Mouse (Mus musculus) neural tube, embryonic 13.5 days (tissue): Measurements from ENCODE around the gene Dlg1. TPM values are rescaled to one million over a fixed set of nuclear protein-coding genes. Genes with fewer than 3 reads are reported as not detected.
A peak's percentile ranks its signal among the peaks of the same experiment; 100 is the strongest.

ENCODE experiments used
- ATAC-seq: fragments of 200-750 bp; cut with Nextera tagmentation; 2 replicates; pipeline ENCODE4 v1.8.0; 2017; ENCODE audit warnings: low read depth, mild to moderate bottlenecking, moderate TSS enrichment, moderate library complexity
- H3K27ac ChIP-seq: fragments of 300-500 bp; sonication (generic); replicated peaks from 2 replicates; pipeline ENCODE4 v1.5.1; 2015; ENCODE audit warnings: moderate library complexity, mild to moderate bottlenecking, inconsistent platforms
- H3K27me3 ChIP-seq: fragments of 300-500 bp; sonication (generic); 2 replicates; pipeline ENCODE4 v1.6.1; 2015; ENCODE audit warnings: mild to moderate bottlenecking, inconsistent platforms
- H3K36me3 ChIP-seq: fragments of 300-500 bp; sonication (generic); 2 replicates; pipeline ENCODE4 v1.6.1; 2015; ENCODE audit warnings: mild to moderate bottlenecking, inconsistent platforms
- H3K4me1 ChIP-seq: fragments of 300-500 bp; sonication (generic); replicated peaks from 2 replicates; pipeline ENCODE4 v1.6.1; 2015; ENCODE audit warnings: inconsistent platforms
- H3K4me2 ChIP-seq: fragments of 300-500 bp; sonication (generic); 2 replicates; pipeline ENCODE4 v1.6.1; 2015; ENCODE audit warnings: inconsistent platforms, mild to moderate bottlenecking, moderate library complexity
- H3K4me3 ChIP-seq: fragments of 300-500 bp; sonication (generic); 2 replicates; pipeline ENCODE4 v1.5.1; 2015; ENCODE audit warnings: mild to moderate bottlenecking, inconsistent platforms
- H3K9ac ChIP-seq: fragments of 300-500 bp; sonication (generic); 2 replicates; pipeline ENCODE4 v1.6.1; 2015; ENCODE audit warnings: moderate library complexity, mild to moderate bottlenecking, inconsistent platforms
- H3K9me3 ChIP-seq: fragments of 300-500 bp; sonication (generic); 2 replicates; pipeline ENCODE4 v1.6.1; 2016; ENCODE audit warnings: inconsistent platforms
- WGBS: fragments of 180-500 bp; shearing (Covaris S2); methylation state at CpG from one replicate; pipeline ENCODE4 v1.1.7; 2015; 5-methylcytosine and 5-hydroxymethylcytosine counted together
- polyA plus RNA-seq: library from polyadenylated mRNA; unstranded; fragments of >200 nt; fragmentation: Nextera tagmentation; extraction: Ambion mirVana; gene quantifications from 2 replicates; pipeline ENCODE4 v1.2.1, GENCODE M21; 2015

Dlg1 gene
- polyA plus RNA-seq, 1 experiment from 2014 or later, result 13.7 TPM

- Histone ChIP-seq H3K4me3 (no peak overlapping the region), H3K9ac (no peak overlapping the region), H3K36me3 (no peaks in the 10 kb centered on the region), H3K4me2 (no peak overlapping the region), H3K27me3 (0 out of 2 replicates have a peak, but pooled peaks cover 14% of the 10 kb centered on the region), H3K27ac (no peak overlapping the region), H3K4me1 (peaks cover 4% of the 10 kb centered on the region; the same call in 1 of the 2 replicates), H3K9me3 (no peaks in the 10 kb centered on the region)
- ATAC-seq, result no peak
- WGBS, result 69% methylated on average over 6 of the region's 6 CpGs
Measured at GRCm38 (mm10) chr16:31658539-31659334, 4.5 kb upstream of the Dlg1 start.

- peaks cover 5% of the 10 kb centered on the region for H3K4me1 ChIP-seq
- WGBS, result 85% methylated on average over 5 of the region's 5 CpGs
- no peak overlapping the region for H3K9ac ChIP-seq
- H3K9me3 ChIP-seq, result no peaks in the 10 kb centered on the region
- no peak overlapping the region for H3K27ac ChIP-seq
- no peak overlapping the region for H3K4me3 ChIP-seq
- no peak overlapping the region for H3K4me2 ChIP-seq
- H3K27me3 ChIP-seq, result 0 out of 2 replicates have a peak, but pooled peaks cover 14% of the 10 kb centered on the region
- no peaks in the 10 kb centered on the region for H3K36me3 ChIP-seq
- ATAC-seq, result no peak
Measured at GRCm38 (mm10) chr16:31659453-31659852, 3.8 kb upstream of the Dlg1 start.

- ATAC-seq, result no peak
- H3K9ac ChIP-seq, result peak overlapping the region; percentile 83
- H3K27ac ChIP-seq, result peak overlapping the region; percentile 92
- 13% methylated on average over 22 of the region's 22 CpGs for WGBS
- H3K4me1 ChIP-seq, result peaks cover 27% of the 10 kb centered on the region
- peak overlapping the region; percentile 74 for H3K4me2 ChIP-seq
- H3K4me3 ChIP-seq, result peak overlapping the region; percentile 87
- no peaks in the 10 kb centered on the region for H3K9me3 ChIP-seq
- H3K27me3 ChIP-seq, result 0 out of 2 replicates have a peak, but pooled peaks cover 14% of the 10 kb centered on the region
- peaks cover 11% of the 10 kb centered on the region for H3K36me3 ChIP-seq
Measured at GRCm38 (mm10) chr16:31662556-31663378, 476 bp upstream of the Dlg1 start.

DNA sequence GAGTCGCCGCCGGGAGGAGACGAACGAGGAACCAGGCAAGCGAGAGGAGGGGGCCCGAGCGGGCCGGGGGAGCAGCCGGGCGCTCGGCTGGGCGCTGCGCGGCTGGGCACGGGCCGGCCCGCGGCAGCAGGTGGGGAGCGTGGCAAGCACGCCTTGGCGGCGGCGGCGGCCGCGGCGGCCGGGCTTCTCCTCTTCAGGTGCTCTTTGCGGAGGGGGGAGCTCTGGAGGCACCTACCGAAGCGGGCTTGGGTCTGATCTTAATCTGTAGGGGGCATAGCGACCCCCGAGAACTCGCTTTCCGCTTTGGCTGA is 999 bp downstream of the Dlg1 start:
- H3K4me3 ChIP-seq, result peak overlapping the region; percentile 87
- H3K9me3 ChIP-seq, result no peaks in the 10 kb centered on the region
- H3K4me2 ChIP-seq, result peak overlapping the region; percentile 74
- H3K4me1 ChIP-seq, result peaks cover 27% of the 10 kb centered on the region
- H3K9ac ChIP-seq, result peak overlapping the region; percentile 83
- peak; percentile 79 for ATAC-seq
- 0 out of 2 replicates have a peak, but pooled peaks cover 14% of the 10 kb centered on the region for H3K27me3 ChIP-seq
- WGBS, result 0% methylated on average over 28 of the region's 36 CpGs
- H3K27ac ChIP-seq, result peak overlapping the region; percentile 92
- peaks cover 11% of the 10 kb centered on the region for H3K36me3 ChIP-seq

DNA sequence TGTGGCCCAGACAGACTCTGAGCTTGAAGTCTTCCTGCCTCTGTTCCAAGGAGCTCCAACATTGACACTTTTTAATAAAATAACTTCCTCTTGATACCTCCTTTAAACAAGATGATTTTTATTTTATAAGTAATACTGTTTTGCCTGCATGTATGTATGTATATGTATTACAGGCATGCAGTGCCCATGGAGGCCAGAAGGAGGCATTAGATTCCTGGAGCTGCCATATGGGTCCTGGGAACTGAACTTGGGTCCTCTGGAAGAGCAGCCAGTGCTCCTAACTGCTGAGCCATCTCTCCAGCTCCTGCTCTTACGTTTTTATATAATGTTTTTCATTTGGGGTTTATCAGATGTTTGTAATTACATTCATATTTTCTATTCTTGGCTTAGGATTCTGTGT is 9.0 kb downstream of the Dlg1 start:
- no peak for ATAC-seq
- no peak overlapping the region for H3K4me2 ChIP-seq
- H3K4me3 ChIP-seq, result no peak overlapping the region
- no peak overlapping the region for H3K9ac ChIP-seq
- H3K36me3 ChIP-seq, result 0 out of 2 replicates have a peak, but pooled peaks cover 9% of the 10 kb centered on the region
- WGBS, result 100% methylated on average over 1 of the region's 1 CpGs
- H3K4me1 ChIP-seq, result no peaks in the 10 kb centered on the region; the same call in 1 of the 2 replicates
- H3K27ac ChIP-seq, result no peak overlapping the region
- no peaks in the 10 kb centered on the region for H3K9me3 ChIP-seq
- H3K27me3 ChIP-seq, result no peaks in the 10 kb centered on the region

- Histone ChIP-seq H3K36me3 (0 out of 2 replicates have a peak, but pooled peaks cover 2% of the 10 kb centered on the region), H3K9me3 (no peaks in the 10 kb centered on the region), H3K4me3 (no peak overlapping the region), H3K9ac (no peak overlapping the region), H3K27ac (no peak overlapping the region), H3K4me2 (no peak overlapping the region), H3K27me3 (no peaks in the 10 kb centered on the region), H3K4me1 (no peaks in the 10 kb centered on the region)
- WGBS, result 88% methylated on average over 4 of the region's 4 CpGs
- ATAC-seq, result no peak
Measured at GRCm38 (mm10) chr16:31677463-31677862, 14.2 kb downstream of the Dlg1 start.

DNA sequence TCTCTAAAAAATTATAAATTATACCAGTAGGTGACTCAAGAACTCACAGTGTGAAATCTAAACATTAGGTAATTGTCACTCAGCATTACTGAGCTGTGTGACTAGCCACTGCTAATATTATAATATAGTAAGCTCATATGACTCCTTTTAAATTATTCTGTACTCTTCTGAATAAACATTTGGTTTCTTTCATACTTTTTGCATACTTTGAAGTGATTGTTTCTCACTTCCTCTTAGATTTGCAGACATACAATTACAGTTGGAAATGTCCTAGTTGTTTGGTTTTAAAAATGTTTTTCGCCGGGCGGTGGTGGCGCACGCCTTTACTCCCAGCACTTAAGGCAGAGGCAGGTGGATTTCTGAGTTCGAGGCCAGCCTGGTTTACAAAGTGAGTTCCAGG is 19.0 kb downstream of the Dlg1 start:
- no peak overlapping the region for H3K9ac ChIP-seq
- no peaks in the 10 kb centered on the region for H3K9me3 ChIP-seq
- ATAC-seq, result no peak
- H3K4me2 ChIP-seq, result no peak overlapping the region
- H3K27ac ChIP-seq, result no peak overlapping the region
- H3K27me3 ChIP-seq, result no peaks in the 10 kb centered on the region
- H3K36me3 ChIP-seq, result 0 out of 2 replicates have a peak, but pooled peaks cover 4% of the 10 kb centered on the region
- WGBS, result 95% methylated on average over 6 of the region's 6 CpGs
- H3K4me1 ChIP-seq, result no peaks in the 10 kb centered on the region
- no peak overlapping the region for H3K4me3 ChIP-seq

- 86% methylated on average over 9 of the region's 9 CpGs for WGBS
- Histone ChIP-seq H3K27ac (no peak overlapping the region), H3K4me2 (no peak overlapping the region), H3K4me3 (no peak overlapping the region), H3K27me3 (no peaks in the 10 kb centered on the region), H3K9me3 (no peaks in the 10 kb centered on the region), H3K4me1 (no peaks in the 10 kb centered on the region), H3K9ac (no peak overlapping the region), H3K36me3 (0 out of 2 replicates have a peak, but pooled peaks cover 4% of the 10 kb centered on the region)
- ATAC-seq, result no peak
Measured at GRCm38 (mm10) chr16:31683670-31684430, 20.6 kb downstream of the Dlg1 start.

- no peak overlapping the region for H3K27ac ChIP-seq
- no peak overlapping the region for H3K9ac ChIP-seq
- WGBS, result 90% methylated on average over 4 of the region's 4 CpGs
- H3K27me3 ChIP-seq, result no peaks in the 10 kb centered on the region
- no peak overlapping the region for H3K4me2 ChIP-seq
- no peak for ATAC-seq
- 0 out of 2 replicates have a peak, but pooled peaks cover 4% of the 10 kb centered on the region for H3K36me3 ChIP-seq
- H3K4me3 ChIP-seq, result no peak overlapping the region
- no peaks in the 10 kb centered on the region for H3K9me3 ChIP-seq
- H3K4me1 ChIP-seq, result no peaks in the 10 kb centered on the region
Measured at GRCm38 (mm10) chr16:31684771-31685170, 21.5 kb downstream of the Dlg1 start.

DNA sequence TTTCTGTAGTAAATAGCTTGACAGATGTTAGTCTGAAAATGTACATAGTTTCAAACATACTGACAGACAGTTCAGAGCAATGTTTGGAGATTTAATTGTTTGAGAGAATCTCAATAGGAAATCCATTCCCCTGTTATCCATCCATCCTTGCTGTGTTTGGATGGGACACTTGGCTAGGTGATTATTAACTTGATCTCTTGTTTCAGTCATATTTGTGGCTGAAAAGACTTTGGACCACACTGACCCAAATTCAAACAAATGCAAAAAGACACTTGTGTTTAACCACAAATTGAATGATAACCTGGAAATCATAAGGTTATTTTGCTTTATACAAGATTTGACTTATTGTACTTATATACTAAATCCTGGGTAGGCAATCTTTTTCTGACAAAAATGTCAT is 24.5 kb downstream of the Dlg1 start:
- Histone ChIP-seq H3K36me3 (0 out of 2 replicates have a peak, but pooled peaks cover 4% of the 10 kb centered on the region), H3K4me2 (no peak overlapping the region), H3K27ac (no peak overlapping the region), H3K9ac (no peak overlapping the region), H3K4me3 (no peak overlapping the region), H3K9me3 (no peaks in the 10 kb centered on the region), H3K27me3 (no peaks in the 10 kb centered on the region), H3K4me1 (no peaks in the 10 kb centered on the region)
- no peak for ATAC-seq

DNA sequence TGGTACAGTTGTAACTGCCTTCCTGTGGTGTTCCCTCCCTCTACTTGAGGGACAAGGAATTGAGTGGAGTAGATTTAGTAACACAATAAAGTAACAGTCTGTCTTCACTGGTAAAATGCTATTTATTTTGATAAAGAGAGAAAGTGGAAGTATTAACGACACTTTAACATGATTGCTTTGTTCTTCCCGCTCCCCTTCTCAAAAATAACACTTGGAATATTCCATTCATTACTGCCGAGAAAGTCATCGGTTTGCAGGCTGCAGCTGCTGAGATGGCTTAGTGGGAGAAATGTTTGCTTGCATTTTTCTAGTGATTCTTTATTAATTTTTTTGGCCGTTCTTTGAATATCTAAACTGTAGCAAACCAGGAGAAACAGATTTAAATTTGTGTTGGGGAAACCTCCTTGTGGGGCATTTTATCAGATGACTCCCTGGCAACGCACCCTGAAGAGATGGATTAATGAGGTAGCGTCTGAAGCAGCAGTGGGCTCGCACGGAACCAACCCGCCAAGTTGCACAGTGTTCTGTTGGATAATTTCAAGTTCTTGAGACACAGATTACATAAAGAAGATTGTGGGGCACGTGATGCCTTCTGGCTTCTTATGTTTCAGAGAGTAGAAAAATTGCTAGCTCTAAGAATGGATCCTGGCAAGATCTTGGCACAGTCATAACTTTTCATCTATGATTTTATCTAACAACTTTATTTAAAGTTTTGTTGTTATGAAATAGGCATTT is 32.2 kb downstream of the Dlg1 start:
- Histone ChIP-seq H3K27ac (no peak overlapping the region), H3K4me2 (0 out of 2 replicates have a peak overlapping the region, but pooled peaks have one; percentile 5), H3K9me3 (no peaks in the 10 kb centered on the region), H3K36me3 (no peaks in the 10 kb centered on the region), H3K4me3 (no peak overlapping the region), H3K9ac (0 out of 2 replicates have a peak overlapping the region, but pooled peaks have one; percentile 22), H3K4me1 (peaks cover 6% of the 10 kb centered on the region), H3K27me3 (no peaks in the 10 kb centered on the region)
- ATAC-seq, result no peak
- 68% methylated on average over 11 of the region's 11 CpGs for WGBS
